Mouse (Mus musculus) CH12.LX (cell line): ENCODE results near the gene Cacna1c. TPM values are rescaled to one million over a fixed set of nuclear protein-coding genes. Genes with fewer than 3 reads are reported as not detected.

Experiments used
- DNase-seq: peaks from one replicate; pipeline ENCODE4 v3.0.0-alpha.2; 2013; ENCODE audit errors: extremely low read depth
- H3K27ac ChIP-seq: 2 replicates; pipeline ENCODE4 v1.5.1; 2012; ENCODE audit warnings: low read depth, mild to moderate bottlenecking, control low read depth, moderate library complexity; ENCODE audit not compliant: insufficient read depth
- H3K27me3 ChIP-seq: replicated peaks from 2 replicates; pipeline ENCODE3; 2012; ENCODE audit warnings: inconsistent platforms
- H3K36me3 ChIP-seq, 2 experiments: replicated peaks in 1 of 2; 2 replicates each; pipeline versions ENCODE3 to v1.6.1; 2012; ENCODE audit warnings: inconsistent platforms in 1 of 2, low read length in 1 of 2, mild to moderate bottlenecking in 1 of 2, mixed read lengths in 1 of 2, moderate library complexity in 1 of 2; ENCODE audit not compliant: control insufficient read depth in 1 of 2, insufficient read depth in 1 of 2
- H3K4me1 ChIP-seq, 2 experiments: 2 replicates each; pipeline ENCODE4 v1.6.1; 2012; ENCODE audit warnings: inconsistent platforms in 1 of 2, moderate library complexity in 1 of 2; ENCODE audit not compliant: insufficient read depth in 2 of 2, control insufficient read depth in 1 of 2
- H3K4me2 ChIP-seq: 2 replicates; pipeline ENCODE4 v1.6.1; 2012; ENCODE audit warnings: low read depth, mild to moderate bottlenecking, control low read depth; ENCODE audit not compliant: poor library complexity, insufficient read depth, severe bottlenecking
- H3K4me3 ChIP-seq, 3 experiments: fragments of 150-350 bp in 1 of 3; sonication (generic) in 1 of 3; replicated peaks in 1 of 3; 2 replicates each; pipeline versions ENCODE3 to v1.5.1; 2011 to 2012; ENCODE audit warnings: low read depth in 2 of 3, low read length in 2 of 3, mild to moderate bottlenecking in 2 of 3, moderate library complexity in 2 of 3, control low read depth in 1 of 3, improper control_type of control experiment in 1 of 3, inconsistent platforms in 1 of 3, mixed read lengths in 1 of 3; ENCODE audit not compliant: poor library complexity in 1 of 3
- H3K79me2 ChIP-seq: replicated peaks from 2 replicates; pipeline ENCODE4 v1.6.1; 2012; ENCODE audit warnings: mild to moderate bottlenecking, moderate library complexity; ENCODE audit not compliant: control insufficient read depth, poor library complexity, insufficient read depth, severe bottlenecking; ENCODE audit errors: extremely low read depth
- H3K9ac ChIP-seq: 2 replicates; pipeline ENCODE4 v1.6.1; 2012; ENCODE audit warnings: low read depth, mild to moderate bottlenecking, control low read depth, moderate library complexity; ENCODE audit not compliant: insufficient read depth
- H3K9me3 ChIP-seq: replicated peaks from 2 replicates; pipeline ENCODE3; 2012; ENCODE audit warnings: low read length, inconsistent platforms, mixed read lengths
- BHLHE40 ChIP-seq: IDR thresholded peaks from 2 replicates; pipeline ENCODE4 v1.6.1; 2011; ENCODE audit warnings: mild to moderate bottlenecking, low read depth, low read length, improper control_type of control experiment
- ELF1 ChIP-seq: IDR thresholded peaks from 2 replicates; pipeline ENCODE4 v1.6.1; 2014; ENCODE audit warnings: low read depth, mild to moderate bottlenecking, inconsistent platforms, low read length, improper control_type of control experiment
- EP300 ChIP-seq: IDR thresholded peaks from 2 replicates; pipeline ENCODE4 v1.6.1; 2011; ENCODE audit warnings: low read length, improper control_type of control experiment
- ETS1 ChIP-seq: conservative IDR thresholded peaks from 2 replicates; pipeline ENCODE4 v1.6.1; 2012; ENCODE audit warnings: low read depth, mild to moderate bottlenecking, inconsistent platforms, low read length, improper control_type of control experiment, moderate library complexity
- JUN ChIP-seq: IDR thresholded peaks from 2 replicates; pipeline ENCODE4 v1.6.1; 2011; ENCODE audit warnings: low read depth, mild to moderate bottlenecking, low read length, improper control_type of control experiment, moderate library complexity; ENCODE audit not compliant: insufficient read depth
- JUND ChIP-seq: conservative IDR thresholded peaks from 2 replicates; pipeline ENCODE4 v1.6.1; 2011; ENCODE audit warnings: low read depth, low read length, improper control_type of control experiment
- NELFE ChIP-seq: IDR thresholded peaks from 2 replicates; pipeline ENCODE4 v1.6.1; 2011; ENCODE audit warnings: low read depth, low read length, improper control_type of control experiment
- NRF1 ChIP-seq: IDR thresholded peaks from 2 replicates; pipeline ENCODE4 v1.6.1; 2014; ENCODE audit warnings: low read depth, mild to moderate bottlenecking, inconsistent platforms, low read length, improper control_type of control experiment, moderate library complexity
- POLR2AphosphoS2 ChIP-seq: IDR thresholded peaks from 2 replicates; pipeline ENCODE4 v1.6.1; 2011; ENCODE audit warnings: low read depth, low read length, improper control_type of control experiment
- RAD21 ChIP-seq: IDR thresholded peaks from 2 replicates; pipeline ENCODE4 v1.6.1; 2011; ENCODE audit warnings: low read depth, mild to moderate bottlenecking, low read length, improper control_type of control experiment, moderate library complexity
- USF1 ChIP-seq: IDR thresholded peaks from 2 replicates; pipeline ENCODE4 v1.6.1; 2014; ENCODE audit warnings: low read depth, mild to moderate bottlenecking, inconsistent platforms, low read length, improper control_type of control experiment
- ZKSCAN1 ChIP-seq: IDR thresholded peaks from 2 replicates; pipeline ENCODE4 v1.6.1; 2012; ENCODE audit warnings: low read depth, inconsistent platforms, low read length, improper control_type of control experiment, borderline replicate concordance
- ZNF384 ChIP-seq: IDR thresholded peaks from 2 replicates; pipeline ENCODE4 v1.6.1; 2012; ENCODE audit warnings: low read depth, low read length, improper control_type of control experiment, inconsistent platforms
- dilution Hi-C: fragments of 300-500 bp; cut with MboI; formaldehyde crosslinking; loops from 2 replicates; pipeline ENCODE4 v1.14.3; 2020; ENCODE audit warnings: low sequenced_read_pairs; ENCODE audit not compliant: extremely low pct_unique_long_range_greater_than_20kb, extremely low pct_ligation_motif_present
- in situ Hi-C: fragments of 300-500 bp; cut with MboI; formaldehyde crosslinking; loops from 3 replicates; pipeline ENCODE4 v1.14.3; 2019; ENCODE audit warnings: low sequenced_read_pairs, low pct_ligation_motif_present, low pct_unique_long_range_greater_than_20kb, mixed read lengths
- polyA plus RNA-seq: library from polyadenylated mRNA; unstranded; fragments of >175 nt; gene quantifications from 2 replicates; pipeline ENCODE4 v1.2.1, GENCODE M21; 2012; ENCODE audit warnings: low read depth; ENCODE audit not compliant: insufficient read length
- total RNA-seq, 2 experiments: library from RNA; depleted of rRNA; stranded (reverse); fragments of 300-350 nt in 1 of 2; fragments of >200 nt in 1 of 2; gene quantifications; 2 replicates each; pipeline ENCODE4 v1.2.3; 2012 to 2014

Gene Cacna1c
- total and polyA plus RNA-seq, 3 experiments = 0.04 TPM; not detected in 2

DNA sequence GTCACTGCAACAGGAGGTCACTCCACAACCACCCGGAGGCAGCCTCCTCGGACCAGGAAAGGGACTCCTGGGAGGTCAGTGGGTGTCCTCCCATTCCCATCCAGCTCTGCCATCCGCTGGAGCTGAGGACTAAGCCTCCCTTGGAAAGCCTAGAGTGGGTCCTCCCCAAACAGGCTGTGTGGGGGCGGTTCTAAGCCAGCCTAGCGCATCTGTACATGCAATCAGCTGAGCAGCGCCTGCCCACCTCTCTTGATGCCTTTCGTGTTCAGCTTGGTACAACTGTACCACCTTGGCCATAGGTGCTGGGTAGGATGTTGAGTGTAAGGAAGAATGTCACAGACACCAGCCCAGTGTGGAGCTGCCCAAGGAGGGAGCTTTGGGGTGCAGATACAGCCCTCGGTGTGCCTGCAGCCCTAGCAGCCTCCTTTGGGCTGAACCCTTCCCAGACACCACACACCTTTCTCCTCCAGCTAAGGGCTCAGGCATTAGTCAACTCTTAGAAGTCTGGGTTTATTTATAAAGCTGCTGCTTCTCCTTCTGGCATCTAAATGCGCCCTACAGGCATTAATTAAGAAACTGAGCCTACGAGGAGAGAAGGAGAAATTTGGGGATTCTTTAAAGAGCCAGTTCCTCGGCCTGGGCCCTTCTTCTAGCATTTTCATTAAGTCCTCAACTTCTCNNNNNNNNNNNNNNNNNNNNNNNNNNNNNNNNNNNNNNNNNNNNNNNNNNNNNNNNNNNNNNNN, 32.8 kb upstream of the Cacna1c start:
- in situ Hi-C loops = loop anchor here (5.0 kb wide), 1 partner anchor 118 kb away; no protein-coding TSS in a partner anchor
- Histone ChIP-seq H3K27ac (no peak overlapping the region), H3K36me3 (no peaks in the 10 kb centered on the region)
- TF ChIP-seq RAD21 (no peak), ZNF384 (no peak), ZKSCAN1 (no peak), JUN (no peak), ELF1 (no peak), USF1 (no peak)
- TF ChIP-seq, all 38 proteins: peak for 0
- H3K27me3 ChIP-seq = peaks cover 63% of the 10 kb centered on the region
- H3K79me2 ChIP-seq = no peaks in the 10 kb centered on the region
- no peaks in the 10 kb centered on the region for H3K9me3 ChIP-seq
- no peak for DNase-seq
- no peak overlapping the region for H3K4me2 ChIP-seq
- no peak overlapping the region for H3K4me3 ChIP-seq
- no peak overlapping the region for H3K9ac ChIP-seq
- peaks cover 0 to 6% of the 10 kb centered on the region in 2 experiments; a peak in 1 of 4 replicates for H3K4me1 ChIP-seq
- dilution Hi-C loops = no loop called here

DNA sequence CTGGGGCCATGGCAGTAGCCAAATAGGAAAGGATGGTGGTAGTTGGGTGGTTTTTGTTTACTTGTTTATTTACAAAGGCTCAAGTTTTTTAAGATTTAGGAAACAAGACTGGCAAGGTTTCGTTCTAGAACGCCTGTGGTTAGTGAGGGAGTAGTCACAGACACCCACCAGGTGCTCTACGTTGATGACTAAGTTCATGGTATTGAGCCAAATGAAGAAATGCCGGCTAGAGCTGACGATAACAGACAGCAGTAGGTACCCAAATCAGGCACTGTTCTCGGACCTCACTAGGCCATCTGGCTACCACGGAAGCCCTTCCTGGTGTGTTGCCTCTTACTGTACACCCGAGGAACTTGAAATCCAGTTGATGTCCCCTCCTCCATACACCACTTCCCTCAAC, 30.8 kb upstream of the Cacna1c start:
- Histone ChIP-seq H3K27ac (no peak overlapping the region), H3K4me3 (no peak overlapping the region), H3K79me2 (no peaks in the 10 kb centered on the region), H3K4me1 (peaks cover 0 to 6% of the 10 kb centered on the region in 2 experiments; a peak in 1 of 4 replicates), H3K27me3 (peaks cover 52% of the 10 kb centered on the region), H3K9ac (no peak overlapping the region)
- in situ Hi-C loops = loop anchor here (5.0 kb wide), 1 partner anchor 120 kb away; no protein-coding TSS in a partner anchor
- dilution Hi-C loops = no loop called here
- no peak for TF ChIP-seq NELFE
- no peak for TF ChIP-seq ELF1
- TF ChIP-seq, all 38 proteins: peak for 0
- no peak overlapping the region for H3K4me2 ChIP-seq
- no peak for DNase-seq
- H3K9me3 ChIP-seq = no peaks in the 10 kb centered on the region
- H3K36me3 ChIP-seq = no peaks in the 10 kb centered on the region

DNA sequence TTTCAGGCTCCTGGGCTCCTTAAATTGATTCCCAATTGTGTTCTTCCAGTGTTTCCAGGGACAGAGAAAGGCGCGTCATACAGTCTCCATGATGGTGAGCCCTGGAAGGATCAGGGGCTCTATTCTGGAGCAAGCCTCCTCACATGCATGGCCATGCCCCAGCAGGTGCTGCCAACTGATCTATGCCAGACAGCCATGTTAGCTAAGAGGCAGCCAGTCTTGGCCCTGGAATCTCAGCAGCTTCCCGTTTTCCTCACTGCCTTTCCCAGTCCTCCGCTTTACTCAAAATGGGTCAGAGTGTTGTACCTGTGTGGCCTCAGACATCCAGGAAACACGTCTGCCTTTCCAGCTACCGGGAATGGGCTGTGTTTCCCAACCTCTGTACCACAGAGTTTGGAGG, 29.5 kb upstream of the Cacna1c start:
- no peak overlapping the region for H3K9ac ChIP-seq
- no peak for DNase-seq
- H3K9me3 ChIP-seq = no peaks in the 10 kb centered on the region
- H3K4me1 ChIP-seq = peaks cover 0 to 6% of the 10 kb centered on the region in 2 experiments; a peak in 1 of 4 replicates
- no peak overlapping the region for H3K4me2 ChIP-seq
- dilution Hi-C loops = no loop called here
- no peak overlapping the region for H3K4me3 ChIP-seq
- no peaks in the 10 kb centered on the region for H3K79me2 ChIP-seq
- in situ Hi-C loops = loop anchor here (5.0 kb wide), 1 partner anchor 122 kb away; no protein-coding TSS in a partner anchor
- peaks cover 0 to 3% of the 10 kb centered on the region in 2 experiments for H3K36me3 ChIP-seq
- peaks cover 40% of the 10 kb centered on the region for H3K27me3 ChIP-seq
- H3K27ac ChIP-seq = no peak overlapping the region
- TF ChIP-seq BHLHE40 = no peak
- no peak for TF ChIP-seq POLR2AphosphoS2
- no peak for TF ChIP-seq NRF1
- no peak for TF ChIP-seq ETS1
- no peak for TF ChIP-seq EP300
- no peak for TF ChIP-seq JUND
- no peak for TF ChIP-seq ZKSCAN1
